Mouse (Mus musculus) cerebellum, postnatal 10 days (tissue): ENCODE data around the gene Cops2.

Source experiments
- DNase-seq, 2 experiments: peaks; one replicate each; pipeline ENCODE4 v3.0.0; 2021; ENCODE audit warnings: mixed read lengths in 2 of 2

Gene Cops2

GRCm38 (mm10) chr2:125820397-125820796, 38.5 kb downstream of the Cops2 start:
- no peak for DNase-seq

DNA sequence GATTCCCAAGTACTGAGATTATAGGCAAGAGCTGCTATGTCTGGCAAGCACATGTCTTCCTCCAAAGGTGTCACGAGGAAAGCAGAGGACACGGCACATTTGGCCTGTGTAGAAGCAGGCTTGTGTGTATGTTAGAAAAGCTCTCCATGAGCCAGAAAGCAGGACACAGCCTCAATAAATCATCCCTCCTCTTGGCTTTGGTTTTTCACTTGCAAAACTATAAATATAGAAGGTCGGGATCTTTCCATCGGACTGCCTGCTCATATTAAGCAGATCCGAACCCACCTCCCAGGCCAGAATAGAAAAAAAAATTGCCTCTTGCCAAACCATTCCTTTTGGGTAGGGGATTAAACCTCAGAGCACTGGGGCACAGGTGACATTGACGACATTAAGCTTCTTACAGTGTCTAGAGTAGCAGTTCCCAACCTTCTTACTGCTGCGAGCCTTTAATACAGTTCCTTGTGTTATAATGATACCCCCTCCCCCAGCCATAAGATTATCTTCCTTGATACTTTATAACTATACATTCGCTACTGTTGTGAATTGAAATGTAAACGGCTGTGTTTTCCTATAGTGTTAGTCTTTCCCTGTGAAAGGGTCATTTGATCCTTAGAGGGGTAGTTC, 44.9 kb downstream of the Cops2 start:
- DNase-seq, result no peak

- no peak for DNase-seq
Observed at GRCm38 (mm10) chr2:125811332-125811731, 47.6 kb downstream of the Cops2 start.

DNA sequence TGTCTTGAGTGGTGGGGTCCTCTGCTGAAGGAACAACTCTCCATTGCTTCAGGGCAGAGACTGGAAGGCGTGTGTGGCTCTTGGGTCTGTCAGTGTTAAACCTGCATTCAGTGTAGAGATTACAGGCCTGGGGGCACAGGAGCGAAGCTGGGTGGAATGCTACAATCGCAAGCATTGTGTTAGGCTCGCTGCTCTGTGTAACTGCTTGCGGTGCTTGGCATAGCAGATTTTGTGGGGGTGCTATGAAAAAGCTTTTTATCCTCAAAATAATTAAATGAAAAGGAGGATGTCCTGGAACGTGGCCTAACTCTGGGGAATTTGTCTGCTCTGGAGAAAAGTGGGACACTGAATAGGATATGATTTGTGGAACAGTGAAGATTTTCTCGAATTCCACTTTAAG, 49.4 kb downstream of the Cops2 start:
- DNase-seq, result peak in 1 of 2 experiments; percentile 7

DNA sequence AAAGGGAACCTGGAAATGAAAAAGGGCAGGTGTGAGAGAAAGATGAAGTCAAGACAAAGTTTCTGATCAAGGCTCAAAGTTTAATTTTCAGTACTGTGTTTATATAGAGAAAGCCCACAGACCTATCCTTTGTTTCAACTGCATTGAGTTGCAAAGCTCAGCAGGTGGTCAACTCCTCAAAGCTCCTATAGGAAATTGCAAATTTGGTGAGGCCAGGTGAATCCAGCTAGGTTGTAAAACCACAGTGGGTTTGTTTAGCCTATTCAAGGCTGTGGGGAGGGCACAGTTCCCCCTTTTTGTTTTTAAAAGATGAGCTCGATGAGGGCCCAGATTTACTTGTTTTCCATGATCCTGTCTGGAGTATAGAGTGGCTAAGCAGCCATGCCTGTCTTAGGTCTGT, 53.1 kb downstream of the Cops2 start:
- no peak for DNase-seq

GRCm38 (mm10) chr2:125801947-125802346, 57.0 kb downstream of the Cops2 start:
- no peak for DNase-seq

DNA sequence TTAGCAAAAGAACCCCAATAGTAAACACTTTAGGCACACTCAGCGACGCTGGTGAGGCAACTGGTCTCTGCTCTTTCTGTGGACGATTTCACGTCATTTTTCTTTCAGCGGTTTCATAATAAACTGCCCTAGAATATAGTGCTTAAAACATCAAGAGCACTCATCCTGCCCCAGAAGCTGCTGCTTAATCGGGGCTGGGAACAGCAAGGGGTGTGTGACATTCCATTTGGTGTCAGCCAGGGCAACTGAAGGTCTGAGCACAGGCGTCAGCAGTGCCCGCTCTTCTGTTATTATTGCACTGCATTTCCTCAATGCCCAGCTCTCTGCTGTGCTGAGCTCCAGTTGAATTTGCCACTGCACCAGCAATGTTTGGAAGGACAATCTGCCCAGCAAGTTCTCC, 57.9 kb downstream of the Cops2 start:
- no peak for DNase-seq

GRCm38 (mm10) chr2:125800428-125800827, 58.5 kb downstream of the Cops2 start:
- DNase-seq, result peak; percentile 26 to 42

DNA sequence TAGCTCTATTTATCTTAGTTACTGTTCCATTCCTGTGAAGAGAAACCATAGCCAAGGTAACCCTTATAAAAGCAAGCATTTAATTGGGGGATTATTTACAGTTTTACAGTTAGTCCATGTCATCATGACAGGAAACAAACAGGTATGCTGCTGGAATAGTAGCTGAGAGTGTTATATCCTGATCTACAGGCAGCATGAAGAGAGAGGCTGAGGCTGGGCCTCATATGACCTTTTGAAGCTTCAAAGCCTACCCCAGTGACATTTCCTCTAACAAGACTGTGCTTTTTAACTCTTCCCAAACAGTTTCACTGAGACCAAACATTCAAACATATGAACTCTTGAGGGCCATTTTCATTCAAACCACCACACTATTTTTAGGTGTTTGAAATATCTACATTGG, 61.1 kb downstream of the Cops2 start:
- no peak for DNase-seq

- no peak for DNase-seq
Observed at GRCm38 (mm10) chr2:125795118-125795517, 63.8 kb downstream of the Cops2 start.

GRCm38 (mm10) chr2:125794166-125794565, 64.8 kb downstream of the Cops2 start:
- no peak for DNase-seq

DNA sequence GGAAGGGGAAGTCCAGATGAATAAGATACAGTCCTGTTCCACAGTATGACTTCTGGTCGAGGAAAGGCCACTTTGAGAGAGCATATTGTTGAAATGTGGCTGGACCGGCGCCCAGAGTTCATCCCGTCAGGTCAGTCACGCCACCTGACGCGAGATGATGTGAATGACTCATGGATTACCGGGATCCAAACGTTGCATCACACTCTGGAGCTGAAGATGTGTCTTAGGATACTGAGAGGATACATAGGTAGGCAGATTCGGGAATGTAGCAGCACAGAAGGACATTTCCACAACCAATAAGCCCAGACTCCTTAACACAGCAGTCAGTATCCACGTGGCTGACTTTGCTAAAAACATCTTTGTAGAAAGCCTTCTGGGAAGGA, 66.1 kb downstream of the Cops2 start:
- peak; percentile 29 to 43 for DNase-seq

DNA sequence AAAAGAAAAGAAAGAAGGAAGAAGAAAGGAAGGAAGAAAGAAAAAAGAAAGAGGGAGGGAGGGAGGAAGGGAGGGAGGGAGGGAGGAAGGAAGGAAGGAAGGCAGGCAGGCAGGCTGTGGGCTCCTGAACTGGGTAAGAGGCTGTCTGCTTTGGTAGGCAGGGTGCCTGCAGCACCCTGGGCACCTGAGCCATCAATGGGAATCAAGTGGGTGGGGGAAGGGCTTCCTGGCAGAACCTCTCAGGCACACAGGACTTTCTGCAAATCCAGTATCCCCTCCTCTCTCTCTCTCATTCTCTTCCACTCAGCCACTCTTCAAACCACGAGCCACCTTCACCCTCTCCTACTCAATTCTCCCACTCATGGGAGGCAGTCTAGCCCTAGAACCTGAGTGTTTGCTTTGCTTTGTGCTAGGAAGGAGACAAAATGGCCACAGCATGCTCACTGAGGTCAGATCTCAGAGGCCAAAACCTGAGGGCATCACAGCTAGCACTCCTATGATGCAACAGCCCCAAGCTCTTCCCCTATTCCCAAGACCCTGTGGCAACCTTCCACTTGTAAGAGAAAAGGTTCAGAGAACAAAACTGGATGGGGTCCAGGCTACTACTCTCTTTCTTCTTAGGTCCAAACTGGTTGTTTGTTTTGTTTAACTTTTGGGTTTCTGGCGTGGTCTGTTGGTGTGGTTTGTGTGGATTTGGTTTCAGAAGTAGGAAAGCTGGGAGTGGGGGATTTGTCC, 66.6 kb downstream of the Cops2 start:
- no peak for DNase-seq

GRCm38 (mm10) chr2:125791485-125791885, 67.5 kb downstream of the Cops2 start:
- DNase-seq, result no peak

- no peak for DNase-seq
Observed at GRCm38 (mm10) chr2:125790242-125790641, 68.7 kb downstream of the Cops2 start.

- DNase-seq, result no peak
Observed at GRCm38 (mm10) chr2:125789265-125789664, 69.7 kb downstream of the Cops2 start.

DNA sequence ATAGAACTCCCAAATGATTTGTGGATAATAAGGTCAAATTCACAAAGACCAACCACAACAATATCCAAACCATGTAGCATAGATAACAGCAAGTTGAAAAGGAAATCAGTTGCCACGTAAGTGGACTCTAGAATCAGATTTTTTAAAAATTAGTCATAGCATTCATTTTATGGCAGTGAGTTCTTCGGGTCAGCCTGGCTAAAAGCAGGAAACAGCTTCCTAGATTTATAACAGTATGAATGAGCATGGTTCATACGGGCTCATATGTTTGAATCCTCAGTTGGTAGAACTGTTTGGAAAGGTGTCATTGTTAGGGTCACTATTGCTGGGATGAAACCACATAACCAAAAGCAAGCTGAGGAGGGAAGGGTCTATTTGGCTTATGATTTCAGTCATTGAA, 70.2 kb downstream of the Cops2 start:
- DNase-seq, result no peak

DNA sequence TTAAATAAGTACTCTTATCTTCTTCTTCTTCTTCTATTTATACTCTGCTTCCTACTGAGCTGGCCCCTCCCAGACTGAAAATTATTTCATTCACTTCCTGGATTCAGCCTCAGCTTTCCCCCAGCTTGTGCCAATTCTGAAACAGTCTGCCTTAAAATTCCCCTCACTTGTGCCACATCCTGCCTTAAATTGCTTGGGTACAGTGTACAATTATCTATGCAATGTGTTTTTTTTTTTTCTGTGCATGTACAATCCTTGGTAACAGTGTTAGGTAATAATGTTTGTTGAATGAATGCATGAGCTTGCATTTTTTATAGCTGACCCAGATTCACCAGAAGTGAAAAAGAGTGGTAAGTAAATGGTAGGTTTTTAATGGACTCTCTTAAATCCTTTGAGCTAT, 70.6 kb downstream of the Cops2 start:
- DNase-seq, result no peak

- no peak for DNase-seq
Observed at GRCm38 (mm10) chr2:125785021-125785420, 73.9 kb downstream of the Cops2 start.

GRCm38 (mm10) chr2:125784392-125784791, 74.5 kb downstream of the Cops2 start:
- no peak for DNase-seq

DNA sequence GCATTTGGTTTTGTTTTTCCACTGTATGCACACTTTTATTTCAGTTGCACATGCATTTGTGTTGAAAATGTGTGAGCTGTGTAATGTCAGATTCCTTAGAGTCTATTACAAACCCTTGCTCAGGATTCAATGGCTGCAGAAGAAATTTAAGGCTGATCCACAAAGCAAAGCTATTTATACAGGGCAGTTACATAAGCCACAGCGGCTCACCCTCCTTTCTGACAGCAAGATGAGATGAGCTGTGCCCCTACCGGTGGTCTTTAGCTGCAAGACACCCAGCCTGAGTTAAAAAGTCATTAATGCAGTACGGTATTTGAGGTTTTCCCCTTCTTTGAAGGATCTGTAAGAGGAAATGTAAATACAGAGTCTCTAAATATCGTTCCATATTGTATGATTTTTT, 75.1 kb downstream of the Cops2 start:
- DNase-seq, result peak; percentile 19 to 26

GRCm38 (mm10) chr2:125782719-125783109, 76.2 kb downstream of the Cops2 start, which contains the start of gene Secisbp2l:
Gene Secisbp2l (minus strand): TSS chr2:125782870.
- DNase-seq, result peak; percentile 98

DNA sequence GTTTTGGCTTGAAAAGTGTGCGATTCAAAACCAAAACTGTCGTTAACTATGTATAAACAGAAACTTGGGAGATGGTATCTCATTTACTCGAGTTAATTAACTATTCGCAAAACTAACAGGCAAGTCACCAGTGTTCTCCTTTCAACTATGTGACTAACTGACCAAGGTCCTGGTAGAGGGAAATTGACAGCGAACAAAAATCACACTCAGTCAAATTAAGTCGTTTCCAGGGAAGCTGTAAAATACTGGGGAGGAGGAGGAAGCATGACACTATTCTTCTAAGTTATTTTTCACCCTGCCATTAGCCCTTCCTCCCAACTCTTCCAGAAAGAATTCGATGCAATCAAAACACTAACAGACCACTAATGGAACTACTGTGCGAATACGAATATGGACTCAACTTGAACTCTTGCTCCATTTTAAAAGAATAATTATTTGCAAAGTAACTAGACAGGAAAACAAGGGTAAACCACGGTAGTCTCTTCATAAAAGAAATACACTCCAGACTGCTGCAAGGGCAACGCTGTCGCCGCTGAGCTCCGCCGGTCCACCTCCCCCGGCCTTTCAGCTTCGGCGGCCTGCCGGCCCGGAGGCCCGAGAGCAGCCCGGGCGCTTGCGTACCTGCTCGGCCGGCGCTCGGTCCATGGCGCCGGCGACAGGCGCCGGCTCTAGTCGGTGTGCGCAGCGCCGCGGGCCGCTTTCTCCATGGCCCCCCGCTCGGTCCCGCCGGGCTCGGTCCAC, 76.8 kb downstream of the Cops2 start:
- DNase-seq, result no peak

DNA sequence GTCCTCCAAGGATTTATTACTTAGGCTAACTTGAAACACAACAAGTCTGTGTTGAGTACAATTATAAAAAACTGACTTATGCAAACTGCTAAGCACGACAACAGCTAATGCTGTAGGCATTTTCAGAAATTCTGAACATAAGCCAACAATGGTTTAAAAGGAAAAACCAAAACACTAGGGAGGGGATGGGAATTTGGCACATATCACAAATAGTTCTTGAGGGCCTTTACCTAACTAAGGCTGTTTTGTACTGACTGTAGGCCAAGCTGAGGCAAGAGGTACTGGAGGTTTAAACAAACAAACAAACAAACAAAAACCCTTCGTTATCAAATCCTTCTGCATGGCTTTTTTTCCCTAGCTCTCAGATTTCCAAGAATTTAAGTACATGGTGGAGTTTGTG, 77.9 kb downstream of the Cops2 start:
- no peak for DNase-seq
